Mouse (Mus musculus) heart, postnatal 0 days (tissue): Measurements from ENCODE around the gene Shisa3.

Source experiments
- CTCF ChIP-seq: IDR thresholded peaks from 2 replicates; pipeline ENCODE4 v1.5.1; 2016; ENCODE audit warnings: antibody characterized with exemption, control low read depth, low read depth
- EP300 ChIP-seq: IDR thresholded peaks from 2 replicates; pipeline ENCODE4 v1.6.1; 2016; ENCODE audit warnings: antibody characterized with exemption, low read depth

DNA sequence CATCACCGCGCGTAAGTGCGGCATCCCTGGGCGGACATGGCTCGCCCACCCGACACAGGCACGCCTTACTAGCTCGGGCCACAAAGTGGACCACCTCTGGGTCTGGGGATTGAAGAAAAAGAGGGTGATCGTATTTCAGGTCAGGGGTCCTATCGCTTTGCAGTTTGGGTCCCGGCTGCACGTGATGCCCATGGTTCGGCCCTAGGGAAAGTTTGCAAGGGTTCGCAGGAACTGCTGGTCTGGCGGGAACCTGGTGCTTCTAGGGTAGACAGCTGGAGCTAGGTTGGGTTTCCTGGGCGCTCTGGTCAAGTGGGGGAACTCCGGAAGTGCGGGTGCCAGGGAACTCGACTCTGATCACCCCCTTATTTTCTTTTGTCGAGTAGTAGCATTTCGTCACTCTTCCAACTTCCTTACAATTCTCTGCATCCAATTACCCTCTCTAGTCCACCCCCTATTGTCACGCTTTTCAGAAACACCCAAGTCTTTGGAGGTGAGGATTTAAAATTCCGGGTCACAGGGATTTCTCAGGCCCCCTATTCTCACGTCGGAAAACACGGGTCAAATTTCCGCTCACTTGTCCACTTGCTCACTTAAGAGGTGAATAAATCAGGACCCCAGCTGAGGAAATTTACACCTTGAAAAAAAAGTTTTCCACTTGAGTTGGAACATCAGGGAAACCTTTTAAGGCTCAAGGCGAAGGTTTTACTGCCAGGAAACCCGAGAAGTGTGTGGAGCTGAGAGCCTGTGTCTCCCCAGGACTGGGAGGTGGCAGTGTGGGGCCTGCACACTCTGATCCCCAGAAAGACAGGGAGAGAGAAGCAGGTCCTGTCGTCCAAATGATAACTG lies 1.2 kb downstream of the Shisa3 start:
- TF ChIP-seq CTCF (no peak), EP300 (no peak)
